Mouse (Mus musculus): ENCODE measurements at regions not wholly inside any gene's neighbourhood (a gene's known extent, or its start where the extent isn't known, plus 50 kb on each side); places are given as distances from the start of the nearest gene placed in this dataset.

- no peaks in the 10 kb centered on the region for H3K4me1 ChIP-seq (ENCODE audit: control insufficient read depth, insufficient read depth)
- no peak overlapping the region for H3K27ac ChIP-seq (ENCODE audit: low read depth)
- no peak overlapping the region for H3K4me3 ChIP-seq (ENCODE audit: low read depth, low read length)
- WGBS, result 71% methylated on average over 3 of the region's 3 CpGs
- H3K27me3 ChIP-seq (ENCODE audit: control insufficient read depth, insufficient read depth, low read length), result no peaks in the 10 kb centered on the region
- H3K4me2 ChIP-seq (ENCODE audit: low read depth, low read length), result no peak overlapping the region
- ATAC-seq (ENCODE audit: insufficient read depth, low read depth) (no peak), DNase-seq (ENCODE audit: low spot score) (no peak)
- TF ChIP-seq EP300 (IDR thresholded peaks at IDR 0.05; ENCODE audit: low read depth) (no peak), CTCF (IDR thresholded peaks at IDR 0.05; ENCODE audit: low read depth) (no peak)
- H3K9me3 ChIP-seq (replicated peaks; ENCODE audit: control insufficient read depth, low read length), result no peaks in the 10 kb centered on the region
- no peaks in the 10 kb centered on the region for H3K36me3 ChIP-seq (replicated peaks; ENCODE audit: control insufficient read depth, insufficient read depth, low read length)
- H3K9ac ChIP-seq (replicated peaks; ENCODE audit: low read depth, low read length), result no peak overlapping the region
Observed at GRCm38 (mm10) chr6:31923951-31924668, 125.9 kb upstream of the 1700012A03Rik start.

GRCm38 (mm10) chr6:31921561-31922152 is 128.4 kb upstream of the 1700012A03Rik start:
- no peak overlapping the region for H3K27ac ChIP-seq (ENCODE audit: low read depth)
- ATAC-seq (ENCODE audit: insufficient read depth, low read depth) (no peak), DNase-seq (ENCODE audit: low spot score) (no peak)
- no peaks in the 10 kb centered on the region for H3K36me3 ChIP-seq (replicated peaks; ENCODE audit: control insufficient read depth, insufficient read depth, low read length)
- no peaks in the 10 kb centered on the region for H3K9me3 ChIP-seq (replicated peaks; ENCODE audit: control insufficient read depth, low read length)
- no peak overlapping the region for H3K4me2 ChIP-seq (ENCODE audit: low read depth, low read length)
- no peak overlapping the region for H3K9ac ChIP-seq (replicated peaks; ENCODE audit: low read depth, low read length)
- H3K4me3 ChIP-seq (ENCODE audit: low read depth, low read length), result no peak overlapping the region
- WGBS, result 77% methylated on average over 9 of the region's 9 CpGs
- no peaks in the 10 kb centered on the region for H3K4me1 ChIP-seq (ENCODE audit: control insufficient read depth, insufficient read depth)
- no peaks in the 10 kb centered on the region for H3K27me3 ChIP-seq (ENCODE audit: control insufficient read depth, insufficient read depth, low read length)
- no peak for TF ChIP-seq CTCF (IDR thresholded peaks at IDR 0.05; ENCODE audit: low read depth)
- no peak for TF ChIP-seq EP300 (IDR thresholded peaks at IDR 0.05; ENCODE audit: low read depth)

GRCm38 (mm10) chr6:31917411-31918131 is 132.5 kb upstream of the 1700012A03Rik start:
- 77% methylated on average over 13 of the region's 13 CpGs for WGBS
- H3K27ac ChIP-seq (ENCODE audit: low read depth), result no peak overlapping the region

GRCm38 (mm10) chr6:31901791-31902190 is 148.3 kb upstream of the 1700012A03Rik start:
- H3K9me3 ChIP-seq (replicated peaks; ENCODE audit: control insufficient read depth, low read length), result no peaks in the 10 kb centered on the region
- ATAC-seq (ENCODE audit: insufficient read depth, low read depth), result no peak
- TF ChIP-seq EP300 (IDR thresholded peaks at IDR 0.05; ENCODE audit: low read depth) (no peak), CTCF (IDR thresholded peaks at IDR 0.05; ENCODE audit: low read depth) (no peak)
- H3K27me3 ChIP-seq (ENCODE audit: control insufficient read depth, insufficient read depth, low read length), result no peaks in the 10 kb centered on the region
- no peak overlapping the region for H3K9ac ChIP-seq (replicated peaks; ENCODE audit: low read depth, low read length)
- H3K4me3 ChIP-seq (ENCODE audit: low read depth, low read length), result no peak overlapping the region
- WGBS, result 60% methylated on average over 2 of the region's 2 CpGs
- H3K27ac ChIP-seq (ENCODE audit: low read depth), result no peak overlapping the region
- H3K36me3 ChIP-seq (replicated peaks; ENCODE audit: control insufficient read depth, insufficient read depth, low read length), result no peaks in the 10 kb centered on the region
- H3K4me1 ChIP-seq (ENCODE audit: control insufficient read depth, insufficient read depth), result no peaks in the 10 kb centered on the region
- no peak overlapping the region for H3K4me2 ChIP-seq (ENCODE audit: low read depth, low read length)
- no peak for DNase-seq (ENCODE audit: low spot score)

More at GRCm38 (mm10) chr6:31917411-31918131, 132.5 kb upstream of the 1700012A03Rik start:
- no peak for DNase-seq (ENCODE audit: low spot score)
- Histone ChIP-seq H3K27me3 (ENCODE audit: control insufficient read depth, insufficient read depth, low read length) (no peaks in the 10 kb centered on the region), H3K36me3 (replicated peaks; ENCODE audit: control insufficient read depth, insufficient read depth, low read length) (no peaks in the 10 kb centered on the region), H3K4me2 (ENCODE audit: low read depth, low read length) (no peak overlapping the region), H3K9ac (replicated peaks; ENCODE audit: low read depth, low read length) (no peak overlapping the region), H3K4me3 (ENCODE audit: low read depth, low read length) (no peak overlapping the region), H3K9me3 (replicated peaks; ENCODE audit: control insufficient read depth, low read length) (no peaks in the 10 kb centered on the region), H3K4me1 (ENCODE audit: control insufficient read depth, insufficient read depth) (no peaks in the 10 kb centered on the region)
- no peak for ATAC-seq (ENCODE audit: insufficient read depth, low read depth)
- TF ChIP-seq EP300 (IDR thresholded peaks at IDR 0.05; ENCODE audit: low read depth) (no peak), CTCF (IDR thresholded peaks at IDR 0.05; ENCODE audit: low read depth) (no peak)

- no peaks in the 10 kb centered on the region for H3K36me3 ChIP-seq (replicated peaks; ENCODE audit: control insufficient read depth, insufficient read depth, low read length)
- no peak overlapping the region for H3K27ac ChIP-seq (ENCODE audit: low read depth)
- 60% methylated on average over 3 of the region's 3 CpGs for WGBS
- H3K27me3 ChIP-seq (ENCODE audit: control insufficient read depth, insufficient read depth, low read length), result no peaks in the 10 kb centered on the region
- no peak overlapping the region for H3K9ac ChIP-seq (replicated peaks; ENCODE audit: low read depth, low read length)
- no peaks in the 10 kb centered on the region for H3K9me3 ChIP-seq (replicated peaks; ENCODE audit: control insufficient read depth, low read length)
- no peak overlapping the region for H3K4me3 ChIP-seq (ENCODE audit: low read depth, low read length)
- H3K4me2 ChIP-seq (ENCODE audit: low read depth, low read length), result no peak overlapping the region
- ATAC-seq (ENCODE audit: insufficient read depth, low read depth) (no peak), DNase-seq (ENCODE audit: low spot score) (no peak)
- no peak for TF ChIP-seq CTCF (IDR thresholded peaks at IDR 0.05; ENCODE audit: low read depth)
- no peak for TF ChIP-seq EP300 (IDR thresholded peaks at IDR 0.05; ENCODE audit: low read depth)
- no peaks in the 10 kb centered on the region for H3K4me1 ChIP-seq (ENCODE audit: control insufficient read depth, insufficient read depth)
Observed at GRCm38 (mm10) chr6:31899055-31899454, 151.0 kb upstream of the 1700012A03Rik start.
